Mouse (Mus musculus): Measurements from ENCODE around the gene Gm10271. TPM values are rescaled to one million over a fixed set of nuclear protein-coding genes. Genes with fewer than 3 reads are reported as not detected.

The Gm10271 gene
- polyA plus RNA-seq, 1 experiment from 2014 or later = not detected

DNA sequence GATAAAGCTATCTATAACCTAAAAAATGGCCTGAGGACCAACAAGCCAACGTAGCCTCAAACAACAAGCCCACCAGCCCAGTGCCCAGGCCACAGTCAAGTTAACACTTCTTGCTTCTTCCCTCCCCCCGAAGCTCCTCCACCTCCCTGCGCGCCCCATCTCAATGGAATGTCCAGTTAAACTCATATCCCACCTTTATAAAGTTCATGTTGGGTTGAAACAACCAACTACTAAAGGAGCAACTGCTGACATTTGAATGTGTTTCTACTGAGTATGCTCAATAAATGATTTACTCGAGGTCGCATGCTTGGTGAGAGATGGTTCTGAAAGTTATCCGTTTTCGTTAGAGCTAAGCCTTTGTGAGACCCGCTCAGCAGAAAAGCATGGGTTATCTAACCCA, 24.0 kb downstream of the Gm10271 start:
- H3K4me3 ChIP-seq (ENCODE audit: low read depth, low read length) = no peak overlapping the region; the same call in 1 of the 2 replicates
- peak overlapping the region; percentile 99 for H3K4me2 ChIP-seq (ENCODE audit: low read depth, low read length)
- no peaks in the 10 kb centered on the region for H3K9me3 ChIP-seq (ENCODE audit: low read length)
- ATAC-seq (no peak), DNase-seq (no peak)
- no peak overlapping the region for H3K9ac ChIP-seq (replicated peaks)
- TF ChIP-seq EP300 (IDR thresholded peaks at IDR 0.05; ENCODE audit: low read depth) (no peak), CTCF (IDR thresholded peaks at IDR 0.05; ENCODE audit: low read depth) (no peak)
- H3K27me3 ChIP-seq (ENCODE audit: insufficient read depth, low read length) = no peaks in the 10 kb centered on the region
- no peaks in the 10 kb centered on the region for H3K36me3 ChIP-seq (replicated peaks; ENCODE audit: insufficient read depth, low read length)
- peaks cover 2% of the 10 kb centered on the region; the same call in 1 of the 2 replicates for H3K4me1 ChIP-seq (ENCODE audit: insufficient read depth)
- no peak overlapping the region for H3K27ac ChIP-seq (ENCODE audit: low read depth)
- 79% methylated on average over 9 of the region's 9 CpGs for WGBS (ENCODE audit: insufficient replicate concordance)

- TF ChIP-seq EP300 (IDR thresholded peaks at IDR 0.05; ENCODE audit: low read depth) (no peak), CTCF (IDR thresholded peaks at IDR 0.05; ENCODE audit: low read depth) (no peak)
- 0 out of 2 replicates have a peak, but pooled peaks cover 2% of the 10 kb centered on the region for H3K4me1 ChIP-seq (ENCODE audit: insufficient read depth)
- peak overlapping the region; percentile 68 for H3K27ac ChIP-seq (ENCODE audit: low read depth)
- WGBS (ENCODE audit: insufficient replicate concordance) = 48% methylated on average over 10 of the region's 10 CpGs
- DNase-seq (no peak), ATAC-seq (no peak)
- H3K27me3 ChIP-seq (ENCODE audit: insufficient read depth, low read length) = no peaks in the 10 kb centered on the region
- H3K4me2 ChIP-seq (ENCODE audit: low read depth, low read length) = no peak overlapping the region
- H3K9me3 ChIP-seq (ENCODE audit: low read length) = no peaks in the 10 kb centered on the region
- no peak overlapping the region for H3K4me3 ChIP-seq (ENCODE audit: low read depth, low read length)
- no peak overlapping the region for H3K9ac ChIP-seq (replicated peaks)
- no peaks in the 10 kb centered on the region; the same call in 1 of the 2 replicates for H3K36me3 ChIP-seq (replicated peaks; ENCODE audit: insufficient read depth, low read length)
Measured at GRCm38 (mm10) chr10:116944940-116945339, 27.5 kb downstream of the Gm10271 start.

GRCm38 (mm10) chr10:116944144-116944543, 28.3 kb downstream of the Gm10271 start:
- 68% methylated on average over 3 of the region's 3 CpGs for WGBS (ENCODE audit: insufficient replicate concordance)
- H3K4me2 ChIP-seq (ENCODE audit: low read depth, low read length) = no peak overlapping the region
- no peak overlapping the region for H3K27ac ChIP-seq (ENCODE audit: low read depth)
- ATAC-seq = no peak
- TF ChIP-seq EP300 (IDR thresholded peaks at IDR 0.05; ENCODE audit: low read depth) (no peak), CTCF (IDR thresholded peaks at IDR 0.05; ENCODE audit: low read depth) (peak; percentile 58)
- no peaks in the 10 kb centered on the region for H3K27me3 ChIP-seq (ENCODE audit: insufficient read depth, low read length)
- peaks cover 2% of the 10 kb centered on the region for H3K36me3 ChIP-seq (replicated peaks; ENCODE audit: insufficient read depth, low read length)
- no peak for DNase-seq
- H3K9me3 ChIP-seq (ENCODE audit: low read length) = no peaks in the 10 kb centered on the region
- no peak overlapping the region for H3K4me3 ChIP-seq (ENCODE audit: low read depth, low read length)
- H3K9ac ChIP-seq (replicated peaks) = no peak overlapping the region
- 0 out of 2 replicates have a peak, but pooled peaks cover 2% of the 10 kb centered on the region for H3K4me1 ChIP-seq (ENCODE audit: insufficient read depth)

GRCm38 (mm10) chr10:116943025-116943424, 29.4 kb downstream of the Gm10271 start:
- DNase-seq (peak; percentile 58), ATAC-seq (no peak)
- Histone ChIP-seq H3K4me2 (ENCODE audit: low read depth, low read length) (no peak overlapping the region), H3K27ac (ENCODE audit: low read depth) (no peak overlapping the region), H3K36me3 (replicated peaks; ENCODE audit: insufficient read depth, low read length) (peaks cover 10% of the 10 kb centered on the region), H3K27me3 (ENCODE audit: insufficient read depth, low read length) (no peaks in the 10 kb centered on the region), H3K4me1 (ENCODE audit: insufficient read depth) (0 out of 2 replicates have a peak, but pooled peaks cover 2% of the 10 kb centered on the region), H3K9ac (replicated peaks) (no peak overlapping the region), H3K9me3 (ENCODE audit: low read length) (no peaks in the 10 kb centered on the region), H3K4me3 (ENCODE audit: low read depth, low read length) (no peak overlapping the region)
- WGBS (ENCODE audit: insufficient replicate concordance) = 89% methylated on average over 6 of the region's 6 CpGs
- TF ChIP-seq CTCF (IDR thresholded peaks at IDR 0.05; ENCODE audit: low read depth) (peak; percentile 67), EP300 (IDR thresholded peaks at IDR 0.05; ENCODE audit: low read depth) (no peak)

DNA sequence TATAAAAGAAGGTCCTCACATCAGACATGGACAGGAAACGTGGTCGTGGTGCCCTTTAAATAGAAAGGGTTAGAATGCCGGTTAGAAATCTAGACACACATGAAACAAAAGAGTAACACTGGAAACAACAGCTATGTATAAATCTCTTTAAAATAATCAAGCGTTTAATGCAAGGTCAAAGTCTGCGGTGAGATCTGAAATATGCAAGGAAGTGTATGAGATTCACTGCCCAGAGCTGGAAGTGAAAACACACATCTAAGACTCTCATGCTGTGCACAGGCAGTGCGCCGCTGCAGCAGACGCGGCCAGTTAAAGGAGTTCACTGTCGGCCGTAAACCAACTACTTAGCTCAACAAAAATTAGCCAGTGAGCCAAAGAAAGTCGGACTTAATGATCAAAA, 37.4 kb downstream of the Gm10271 start:
- H3K27ac ChIP-seq (ENCODE audit: low read depth) = no peak overlapping the region
- no peaks in the 10 kb centered on the region for H3K9me3 ChIP-seq (ENCODE audit: low read length)
- H3K9ac ChIP-seq (replicated peaks) = no peak overlapping the region
- H3K36me3 ChIP-seq (replicated peaks; ENCODE audit: insufficient read depth, low read length) = peaks cover 20% of the 10 kb centered on the region
- no peak overlapping the region for H3K4me2 ChIP-seq (ENCODE audit: low read depth, low read length)
- DNase-seq (no peak), ATAC-seq (no peak)
- no peak overlapping the region for H3K4me3 ChIP-seq (ENCODE audit: low read depth, low read length)
- 69% methylated on average over 12 of the region's 12 CpGs for WGBS (ENCODE audit: insufficient replicate concordance)
- no peaks in the 10 kb centered on the region for H3K27me3 ChIP-seq (ENCODE audit: insufficient read depth, low read length)
- TF ChIP-seq EP300 (IDR thresholded peaks at IDR 0.05; ENCODE audit: low read depth) (no peak), CTCF (IDR thresholded peaks at IDR 0.05; ENCODE audit: low read depth) (no peak)
- H3K4me1 ChIP-seq (ENCODE audit: insufficient read depth) = no peaks in the 10 kb centered on the region

DNA sequence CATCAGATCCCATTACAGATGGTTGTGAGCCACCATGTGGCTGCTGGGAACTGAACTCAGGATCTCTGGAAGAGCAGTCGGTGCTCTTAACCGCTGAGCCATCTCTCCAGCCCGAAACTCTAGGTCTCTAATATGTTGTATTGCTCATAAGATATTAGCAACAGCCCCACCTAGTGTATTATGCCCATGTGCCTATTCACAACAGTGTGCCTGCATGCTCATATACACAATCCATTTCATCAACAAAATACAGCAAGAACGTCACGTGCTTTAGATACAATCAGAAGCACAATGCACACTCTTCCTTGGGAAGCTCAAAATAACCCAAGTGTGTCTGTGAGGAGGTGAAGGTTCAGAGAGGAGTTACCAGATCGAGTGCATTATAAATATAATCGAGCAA, 38.6 kb downstream of the Gm10271 start:
- Histone ChIP-seq H3K27me3 (ENCODE audit: insufficient read depth, low read length) (no peaks in the 10 kb centered on the region), H3K4me3 (ENCODE audit: low read depth, low read length) (no peak overlapping the region), H3K4me1 (ENCODE audit: insufficient read depth) (no peaks in the 10 kb centered on the region), H3K27ac (ENCODE audit: low read depth) (no peak overlapping the region), H3K9ac (replicated peaks) (no peak overlapping the region), H3K36me3 (replicated peaks; ENCODE audit: insufficient read depth, low read length) (peaks cover 15% of the 10 kb centered on the region; the same call in 1 of the 2 replicates), H3K4me2 (ENCODE audit: low read depth, low read length) (no peak overlapping the region), H3K9me3 (ENCODE audit: low read length) (no peaks in the 10 kb centered on the region)
- ATAC-seq (no peak), DNase-seq (no peak)
- 86% methylated on average over 7 of the region's 7 CpGs for WGBS (ENCODE audit: insufficient replicate concordance)
- TF ChIP-seq EP300 (IDR thresholded peaks at IDR 0.05; ENCODE audit: low read depth) (no peak), CTCF (IDR thresholded peaks at IDR 0.05; ENCODE audit: low read depth) (no peak)

DNA sequence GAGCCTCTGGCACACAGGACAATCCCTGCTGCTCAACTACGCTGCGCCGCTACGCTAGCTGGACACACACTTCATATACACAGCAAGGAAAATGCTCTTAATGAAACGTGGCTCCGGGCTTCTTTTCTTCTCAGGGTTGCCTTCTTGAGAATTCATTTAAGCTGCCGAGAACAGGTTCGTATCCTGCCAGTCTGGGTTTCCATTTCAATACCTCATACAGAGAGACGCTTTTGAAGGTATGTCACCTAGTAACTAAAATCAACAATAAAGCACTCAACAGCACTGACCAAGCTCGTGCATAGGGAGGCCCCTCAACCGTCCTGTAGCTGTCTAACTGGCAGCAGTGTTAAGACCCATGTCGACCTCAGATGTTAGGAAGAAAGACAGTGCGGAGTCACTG, 40.0 kb downstream of the Gm10271 start:
- no peak for ATAC-seq
- Histone ChIP-seq H3K9me3 (ENCODE audit: low read length) (no peaks in the 10 kb centered on the region), H3K4me2 (ENCODE audit: low read depth, low read length) (no peak overlapping the region), H3K9ac (replicated peaks) (no peak overlapping the region), H3K36me3 (replicated peaks; ENCODE audit: insufficient read depth, low read length) (peaks cover 9% of the 10 kb centered on the region), H3K4me1 (ENCODE audit: insufficient read depth) (no peaks in the 10 kb centered on the region), H3K4me3 (ENCODE audit: low read depth, low read length) (no peak overlapping the region), H3K27me3 (ENCODE audit: insufficient read depth, low read length) (no peaks in the 10 kb centered on the region), H3K27ac (ENCODE audit: low read depth) (no peak overlapping the region)
- TF ChIP-seq EP300 (IDR thresholded peaks at IDR 0.05; ENCODE audit: low read depth) = no peak
- no peak for TF ChIP-seq CTCF (IDR thresholded peaks at IDR 0.05; ENCODE audit: low read depth)
- no peak for DNase-seq
- WGBS (ENCODE audit: insufficient replicate concordance) = 84% methylated on average over 13 of the region's 13 CpGs

All from liver, postnatal 0 days (tissue).